Mouse (Mus musculus) spleen, adult 2 months (tissue): ENCODE data around the gene Cbx5. TPM values are rescaled to one million over a fixed set of nuclear protein-coding genes. Genes with fewer than 3 reads are reported as not detected.
"Not testable (repeated sequence)": the region's sequence is repeated elsewhere in the genome, so short reads cannot be mapped to it uniquely, and the experiment has no call there.

ENCODE experiments used
- DNase-seq, 2 experiments: peaks; one replicate each; pipeline versions ENCODE4 v3.0.0 to v3.0.0-alpha.2; 2012 to 2021; ENCODE audit warnings: low spot score in 2 of 2, low read depth in 1 of 2
- H3K27ac ChIP-seq: fragments of 200-500 bp; 2 replicates; pipeline ENCODE4 v1.5.1; 2012; ENCODE audit warnings: low read length, inconsistent platforms; ENCODE audit not compliant: insufficient read depth
- H3K27me3 ChIP-seq: fragments of 200-500 bp; 2 replicates; pipeline ENCODE4 v1.6.1; 2012; ENCODE audit warnings: mild to moderate bottlenecking, moderate library complexity, low read length, inconsistent platforms; ENCODE audit not compliant: control insufficient read depth, insufficient read depth
- H3K36me3 ChIP-seq: fragments of 200-500 bp; 2 replicates; pipeline ENCODE4 v1.6.1; 2012; ENCODE audit warnings: mild to moderate bottlenecking, low read length, inconsistent platforms; ENCODE audit not compliant: control insufficient read depth, insufficient read depth
- H3K4me1 ChIP-seq: fragments of 200-500 bp; 2 replicates; pipeline ENCODE4 v1.6.1; 2011; ENCODE audit warnings: inconsistent platforms; ENCODE audit not compliant: control insufficient read depth, insufficient read depth, insufficient read length
- H3K4me3 ChIP-seq: fragments of 200-500 bp; 2 replicates; pipeline ENCODE4 v1.5.1; 2011; ENCODE audit warnings: mild to moderate bottlenecking, inconsistent platforms; ENCODE audit not compliant: insufficient read depth, insufficient read length; ENCODE audit errors: extremely low read depth
- CTCF ChIP-seq: fragments of 200-500 bp; IDR thresholded peaks from 2 replicates; pipeline ENCODE4 v1.5.1; 2011; ENCODE audit warnings: mild to moderate bottlenecking, inconsistent platforms; ENCODE audit not compliant: insufficient read depth, insufficient read length, insufficient replicate concordance; ENCODE audit errors: extremely low read depth
- POLR2A ChIP-seq: fragments of 200-500 bp; IDR thresholded peaks from 2 replicates; pipeline ENCODE4 v1.6.1; 2011; ENCODE audit warnings: low read depth, low read length, inconsistent platforms
- WGBS: fragments of 180-500 bp; shearing (Covaris S2); methylation state at CpG from one replicate; pipeline ENCODE4 v1.1.7; 2018; 5-methylcytosine and 5-hydroxymethylcytosine counted together
- polyA plus RNA-seq: library from polyadenylated mRNA; depleted of rRNA; stranded (reverse); fragments of >200 nt; gene quantifications from 2 replicates; pipeline ENCODE4 v1.2.3, GENCODE M21; 2012

Cbx5 gene
- polyA plus RNA-seq, 1 experiment: 6.4 TPM

GRCm38 (mm10) chr15:103250195-103250740 is 10.7 kb upstream of the Cbx5 start:
- H3K4me3 ChIP-seq: no peak overlapping the region
- 43% methylated on average over 2 of the region's 2 CpGs for WGBS
- H3K27ac ChIP-seq: no peak overlapping the region
- no peaks in the 10 kb centered on the region for H3K4me1 ChIP-seq
- peaks cover 33% of the 10 kb centered on the region for H3K36me3 ChIP-seq
- TF ChIP-seq CTCF (peak; percentile 89; the same call in 1 of the 2 replicates), POLR2A (no peak)
- no peaks in the 10 kb centered on the region for H3K27me3 ChIP-seq
- peak; percentile 29 to 73 for DNase-seq

- not testable (repeated sequence) for H3K4me1 ChIP-seq, H3K27me3 ChIP-seq, H3K27ac ChIP-seq, H3K4me3 ChIP-seq, DNase-seq
- H3K36me3 ChIP-seq: peaks cover 36% of the 10 kb centered on the region
- 85% methylated on average over 6 of the region's 6 CpGs for WGBS
Measured at GRCm38 (mm10) chr15:103249511-103249910, 9.9 kb upstream of the Cbx5 start.

DNA sequence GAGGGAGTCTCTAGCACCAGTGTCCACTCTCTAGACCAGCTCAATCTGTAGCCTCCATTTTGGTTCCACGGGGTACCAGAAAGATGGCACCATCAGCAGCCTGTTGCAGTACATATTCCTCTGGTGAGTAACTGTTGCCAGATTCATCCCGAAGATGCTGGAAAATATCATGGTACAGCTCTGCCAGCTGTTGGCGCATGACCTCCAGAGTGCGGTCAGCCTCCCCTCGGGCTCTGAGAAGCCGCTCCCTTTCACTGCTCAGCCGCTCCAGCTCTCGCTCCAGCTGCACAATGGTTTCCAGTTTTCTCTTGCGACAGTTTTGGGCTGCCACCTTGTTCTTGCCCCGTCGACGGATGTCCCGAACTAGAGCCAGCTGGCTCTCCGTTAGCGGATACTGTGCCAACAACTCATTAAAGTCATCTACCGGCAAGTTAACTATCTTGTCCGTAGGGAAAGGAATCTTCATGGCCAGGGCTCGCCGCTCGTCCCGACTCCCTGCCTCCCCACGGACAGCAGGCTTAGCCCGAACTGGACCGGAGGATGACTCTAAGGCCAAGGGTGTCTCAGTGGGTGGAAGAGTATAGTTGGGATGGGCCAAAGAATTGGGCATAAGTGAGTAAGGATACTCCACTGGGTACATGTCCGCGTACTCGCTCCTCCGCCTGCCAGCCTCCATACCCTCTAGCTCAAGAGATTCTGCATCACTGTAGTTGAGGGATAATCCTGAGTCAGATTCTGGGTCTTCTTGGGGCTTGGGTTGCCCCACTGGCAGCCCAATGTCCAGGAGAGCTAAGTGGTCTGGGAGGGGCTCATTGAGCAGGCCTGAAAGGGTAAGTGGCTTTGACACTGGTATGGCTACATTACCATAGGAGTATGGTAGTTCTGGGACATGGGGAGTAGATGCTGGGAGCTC is 9.0 kb upstream of the Cbx5 start:
- Histone ChIP-seq H3K4me3 (no peak overlapping the region), H3K4me1 (no peaks in the 10 kb centered on the region), H3K27me3 (no peaks in the 10 kb centered on the region), H3K27ac (no peak overlapping the region), H3K36me3 (peaks cover 38% of the 10 kb centered on the region)
- TF ChIP-seq CTCF: no peak
- no peak for DNase-seq
- 92% methylated on average over 28 of the region's 28 CpGs for WGBS

GRCm38 (mm10) chr15:103247782-103248400 is 8.3 kb upstream of the Cbx5 start:
- Histone ChIP-seq H3K36me3 (peaks cover 43% of the 10 kb centered on the region), H3K27ac (no peak overlapping the region), H3K4me3 (no peak overlapping the region), H3K27me3 (no peaks in the 10 kb centered on the region), H3K4me1 (peaks cover 2% of the 10 kb centered on the region; the same call in 1 of the 2 replicates)
- no peak for TF ChIP-seq CTCF
- TF ChIP-seq POLR2A: no peak
- no peak for DNase-seq

GRCm38 (mm10) chr15:103247078-103247781 is 7.6 kb upstream of the Cbx5 start:
- DNase-seq: no peak
- Histone ChIP-seq H3K4me1 (peaks cover 2% of the 10 kb centered on the region; the same call in 1 of the 2 replicates), H3K27ac (no peak overlapping the region), H3K27me3 (no peaks in the 10 kb centered on the region), H3K4me3 (no peak overlapping the region), H3K36me3 (peaks cover 50% of the 10 kb centered on the region)
- WGBS: 91% methylated on average over 9 of the region's 9 CpGs
- no peak for TF ChIP-seq POLR2A

DNA sequence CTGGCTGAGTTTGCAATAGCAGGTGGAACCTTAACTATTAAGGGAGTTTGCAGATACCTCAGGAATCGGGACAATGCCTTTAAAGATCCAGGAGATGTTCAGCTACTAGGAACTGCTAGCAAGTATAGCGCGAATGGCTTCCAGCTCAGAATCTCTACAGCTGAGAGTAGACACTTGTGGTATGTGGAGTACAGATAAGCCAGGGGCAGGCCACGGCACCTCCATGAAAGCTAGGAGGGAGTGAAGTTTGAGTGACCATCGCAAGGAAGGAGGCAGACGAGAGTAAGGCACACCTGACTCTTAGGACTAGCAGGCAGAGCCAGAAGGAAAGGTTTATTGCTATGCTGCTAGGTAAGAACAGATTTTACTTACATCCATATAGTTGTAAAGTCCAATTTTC is 6.0 kb upstream of the Cbx5 start:
- no peaks in the 10 kb centered on the region for H3K27me3 ChIP-seq

More for the DNA sequence above, 6.0 kb upstream of the Cbx5 start:
- peaks cover 56% of the 10 kb centered on the region for H3K36me3 ChIP-seq
- DNase-seq: no peak
- no peak overlapping the region for H3K27ac ChIP-seq
- no peak overlapping the region for H3K4me3 ChIP-seq
- TF ChIP-seq POLR2A (no peak), CTCF (no peak)
- 72% methylated on average over 6 of the region's 6 CpGs for WGBS
- H3K4me1 ChIP-seq: peaks cover 2% of the 10 kb centered on the region; the same call in 1 of the 2 replicates
